Mouse (Mus musculus): ENCODE data around the gene Slc31a2.

GRCm38 (mm10) chr4:62344000-62344399 is 81.6 kb downstream of the Slc31a2 start:
- TF ChIP-seq CTCF (IDR thresholded peaks at IDR 0.05; ENCODE audit: low read depth) (peak; percentile 49), EP300 (IDR thresholded peaks at IDR 0.05; ENCODE audit: low read depth) (no peak)
